ENCODE assay signal across 15 mouse cellular contexts in the genomic region with DNA sequence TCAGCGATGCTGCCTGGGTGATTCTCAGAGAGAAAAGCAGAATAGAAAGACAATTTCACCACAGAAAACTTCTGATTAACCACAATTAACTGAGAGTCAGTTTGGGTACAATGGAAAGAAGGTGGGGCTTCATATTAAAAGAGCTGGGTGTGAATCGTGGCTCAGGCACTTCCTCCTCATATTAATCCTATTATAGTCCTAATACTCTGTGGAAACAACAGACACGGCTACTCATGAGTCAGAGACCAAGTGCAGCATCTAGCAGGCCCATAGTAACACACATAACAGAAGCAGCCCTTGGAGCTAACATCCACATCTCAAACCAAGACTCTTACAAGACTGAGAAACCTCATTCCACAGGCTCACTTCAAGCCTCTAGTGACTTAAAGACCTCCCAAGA. TPM values are rescaled to one million over a fixed set of nuclear protein-coding genes. Genes with fewer than 3 reads are reported as not detected.
"Had no signal": no experiment of that assay in that cellular context is flagged by ENCODE, and none has a peak within 500 bp of the region (broad histone marks: within the 10 kb centered on the region; RNA-seq: fewer than 3 reads in every experiment).

No protein-coding gene starts in this region.

- H3K36me3 ChIP-seq: limb, embryonic 12.5 days; liver, embryonic 13.5 days; lung, embryonic 15.5 days; midbrain, embryonic 13.5 days; neural tube, embryonic 12.5 days had no signal

- DNase-seq: kidney, adult 9 months; kidney, postnatal 36 days; layer of hippocampus, adult 9-11 months; liver; liver, embryonic 13.5 days; liver, postnatal 0 days; lung, postnatal 14 days; thymus, adult 18-20 months; thymus, postnatal 14 days had no signal

- H3K27me3 ChIP-seq: limb, embryonic 12.5 days; liver, embryonic 13.5 days; lung, embryonic 15.5 days; midbrain, embryonic 13.5 days; neural tube, embryonic 12.5 days had no signal

- ATAC-seq: liver, postnatal 0 days; midbrain, embryonic 13.5 days had no signal

RNA-seq across cellular contexts. Expression of gene Il20ra, which starts 24.7 kb away (rescaled TPM):
- total RNA-seq: neutrophil, adult 5-6 weeks had no signal
- polyA plus RNA-seq: macrophage; neural tube, embryonic 12.5 days had no signal
